ENCODE assay signal across 15 mouse cellular contexts in genomic region chr6:54387044-54387443, GRCm38 (mm10).
"Had no signal": no experiment of that assay in that cellular context is flagged by ENCODE, and none has a peak within 500 bp of the region (broad histone marks: within the 10 kb centered on the region; RNA-seq: fewer than 3 reads in every experiment).

No protein-coding gene starts in this region.

- H3K36me3 ChIP-seq: limb, embryonic 15.5 days; liver, embryonic 12.5 days; neural tube, embryonic 13.5 days had no signal

- H3K27me3 ChIP-seq: limb, embryonic 15.5 days; neural tube, embryonic 13.5 days had no signal

- H3K4me1 ChIP-seq: liver, embryonic 12.5 days had no signal

- H3K27ac ChIP-seq: liver, embryonic 12.5 days; neural tube, embryonic 13.5 days; stomach, postnatal 0 days had no signal

- H3K4me2 ChIP-seq: limb, embryonic 15.5 days; liver, embryonic 12.5 days; lung, embryonic 14.5 days; midbrain, embryonic 11.5 days; neural tube, embryonic 13.5 days had no signal

- DNase-seq: kidney, adult 11 months; kidney, adult 9 months; kidney, postnatal 10 days; kidney, postnatal 4 days; layer of hippocampus, postnatal 36 days; lung, embryonic 14.5 days; lung, postnatal 10 days; lung, postnatal 4 days; thymus, postnatal 4 days had no signal

- H3K9ac ChIP-seq: limb, embryonic 15.5 days; liver, embryonic 12.5 days; lung, embryonic 14.5 days; neural tube, embryonic 13.5 days had no signal

- ATAC-seq: liver, embryonic 12.5 days had no signal

- H3K4me3 ChIP-seq: limb, embryonic 15.5 days; liver, embryonic 12.5 days; megakaryocyte, embryonic 14.5 days; neural tube, embryonic 13.5 days had no signal

- H3K9me3 ChIP-seq: limb, embryonic 15.5 days; liver, embryonic 12.5 days; neural tube, embryonic 13.5 days had no signal
